Mouse (Mus musculus) stomach, embryonic 16.5 days (tissue): ENCODE results near the gene F2rl3. TPM values are rescaled to one million over a fixed set of nuclear protein-coding genes. Genes with fewer than 3 reads are reported as not detected.

Source experiments
- ATAC-seq: fragments of 200-750 bp; cut with Nextera tagmentation; 2 replicates; pipeline ENCODE4 v1.8.0; 2017; ENCODE audit warnings: moderate number of reproducible peaks, moderate TSS enrichment; ENCODE audit not compliant: insufficient read depth, low FRiP score
- H3K27ac ChIP-seq: fragments of 300-500 bp; sonication (generic); 2 replicates; pipeline ENCODE4 v1.5.1; 2014; ENCODE audit warnings: low read length
- H3K27me3 ChIP-seq: fragments of 300-500 bp; sonication (generic); 2 replicates; pipeline ENCODE4 v1.6.1; 2014; ENCODE audit warnings: low read length, control low read depth, mixed read lengths; ENCODE audit not compliant: control insufficient read depth, insufficient read depth
- H3K36me3 ChIP-seq: fragments of 300-500 bp; sonication (generic); 2 replicates; pipeline ENCODE4 v1.6.1; 2014; ENCODE audit warnings: low read length; ENCODE audit not compliant: control insufficient read depth, insufficient read depth
- H3K4me1 ChIP-seq: fragments of 300-500 bp; sonication (generic); 2 replicates; pipeline ENCODE4 v1.6.1; 2014; ENCODE audit warnings: low read length, control low read depth, mixed read lengths; ENCODE audit not compliant: control insufficient read depth, insufficient read depth
- H3K4me2 ChIP-seq: fragments of 300-500 bp; sonication (generic); 2 replicates; pipeline ENCODE4 v1.6.1; 2014; ENCODE audit warnings: low read depth, low read length, mixed read lengths
- H3K4me3 ChIP-seq: fragments of 300-500 bp; sonication (generic); replicated peaks from 2 replicates; pipeline ENCODE4 v1.5.1; 2014; ENCODE audit warnings: mild to moderate bottlenecking, low read length
- H3K9ac ChIP-seq: fragments of 300-500 bp; sonication (generic); 2 replicates; pipeline ENCODE4 v1.6.1; 2014; ENCODE audit warnings: low read length
- H3K9me3 ChIP-seq: fragments of 300-500 bp; sonication (generic); replicated peaks from 2 replicates; pipeline ENCODE4 v1.6.1; 2016; ENCODE audit warnings: low read length, control low read depth; ENCODE audit not compliant: control insufficient read depth
- WGBS: fragments of 180-500 bp; shearing (Covaris S2); extraction: QIAGEN DNeasy Blood & Tissue Kit; methylation state at CpG from one replicate; pipeline ENCODE4 v1.1.7; 2014; 5-methylcytosine and 5-hydroxymethylcytosine counted together
- polyA plus RNA-seq: library from polyadenylated mRNA; unstranded; fragments of >200 nt; fragmentation: Nextera tagmentation; extraction: Ambion mirVana; gene quantifications from 2 replicates; pipeline ENCODE4 v1.2.1, GENCODE M21; 2015

The F2rl3 gene
- polyA plus RNA-seq, 1 experiment from 2014 or later: 3.3 TPM

DNA sequence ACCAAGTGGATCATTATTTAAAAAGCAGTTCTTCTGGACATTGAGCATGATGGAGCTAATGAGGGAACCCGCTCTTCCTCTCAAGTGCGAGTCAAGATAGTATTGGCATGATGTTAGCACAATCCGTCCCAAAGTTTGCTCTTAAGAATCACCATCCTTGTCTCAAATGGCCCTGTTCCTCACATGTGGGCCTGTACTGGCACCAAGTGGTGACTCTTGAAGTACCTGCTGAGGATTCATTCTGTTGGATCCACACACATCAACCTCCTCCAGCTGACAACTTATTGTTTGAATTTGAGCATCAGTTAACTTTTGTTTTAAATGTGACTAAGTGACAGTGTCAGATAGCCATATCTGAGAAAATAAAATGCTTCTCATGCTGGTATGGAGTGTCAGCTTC is 51.0 kb downstream of the F2rl3 start:
- Histone ChIP-seq H3K27me3 (no peaks in the 10 kb centered on the region), H3K9ac (no peak overlapping the region), H3K27ac (no peak overlapping the region), H3K9me3 (no peaks in the 10 kb centered on the region), H3K36me3 (no peaks in the 10 kb centered on the region), H3K4me3 (no peak overlapping the region), H3K4me1 (no peaks in the 10 kb centered on the region), H3K4me2 (no peak overlapping the region)
- 91% methylated on average over 3 of the region's 3 CpGs for WGBS
- no peak for ATAC-seq

Other genes with a start within 250 kb of the F2rl3 start
- 13.2 and 14.7 TPM in 2 replicates for gene Med26, start 213.6 kb upstream of the F2rl3 start, polyA plus RNA-seq
- gene Smim7, start 190.8 kb upstream of the F2rl3 start, polyA plus RNA-seq: 120 and 127 TPM in 2 replicates
- gene Tmem38a, start 189.8 kb upstream of the F2rl3 start, polyA plus RNA-seq: 20.9 and 36.5 TPM in 2 replicates
- gene Nwd1, start 115.2 kb upstream of the F2rl3 start, polyA plus RNA-seq: 0.09 and 0.51 TPM in 2 replicates
- 144 and 145 TPM in 2 replicates for gene Sin3b, start 38.6 kb upstream of the F2rl3 start, polyA plus RNA-seq